Mouse (Mus musculus) ES-E14 (cell line): Measurements from ENCODE around the gene Gm13101. TPM values are rescaled to one million over a fixed set of nuclear protein-coding genes. Genes with fewer than 3 reads are reported as not detected.
"Not testable (repeated sequence)": the region's sequence is repeated elsewhere in the genome, so short reads cannot be mapped to it uniquely, and the experiment has no call there.

ENCODE experiments used
- DNase-seq: peaks from one replicate; pipeline ENCODE4 v3.0.0-alpha.2; 2013; ENCODE audit warnings: low read depth, low spot score
- H3K27ac ChIP-seq: 2 replicates; pipeline ENCODE4 v1.5.1; 2012; ENCODE audit warnings: low read depth, mild to moderate bottlenecking, low read length, moderate library complexity, mixed read lengths; ENCODE audit not compliant: poor library complexity, insufficient read depth, severe bottlenecking
- H3K36me3 ChIP-seq: 2 replicates; pipeline ENCODE4 v1.6.1; 2012; ENCODE audit warnings: mild to moderate bottlenecking, low read length, moderate library complexity, mixed read lengths; ENCODE audit not compliant: control insufficient read depth, poor library complexity, insufficient read depth, severe bottlenecking
- H3K4me1 ChIP-seq, 2 experiments: fragments of 150-350 bp in 1 of 2; sonication (generic) in 1 of 2; 2 replicates each; pipeline ENCODE4 v1.6.1; 2012; ENCODE audit warnings: low read length in 2 of 2, mild to moderate bottlenecking in 1 of 2, mixed read lengths in 1 of 2; ENCODE audit not compliant: control insufficient read depth in 2 of 2, insufficient read depth in 2 of 2, poor library complexity in 1 of 2
- H3K4me3 ChIP-seq, 2 experiments: fragments of 150-350 bp in 1 of 2; sonication (generic) in 1 of 2; 2 replicates each; pipeline ENCODE4 v1.5.1; 2012; ENCODE audit warnings: low read length in 2 of 2, low read depth in 1 of 2, mild to moderate bottlenecking in 1 of 2, mixed read lengths in 1 of 2; ENCODE audit not compliant: insufficient read depth in 1 of 2, poor library complexity in 1 of 2, severe bottlenecking in 1 of 2
- H3K9ac ChIP-seq: 2 replicates; pipeline ENCODE4 v1.6.1; 2012; ENCODE audit warnings: low read depth, mild to moderate bottlenecking, low read length, mixed read lengths; ENCODE audit not compliant: poor library complexity, insufficient read depth, severe bottlenecking
- H3K9me3 ChIP-seq: fragments of 150-350 bp; sonication (generic); 2 replicates; pipeline ENCODE4 v1.6.1; 2012; ENCODE audit warnings: low read depth, mild to moderate bottlenecking, low read length; ENCODE audit not compliant: control insufficient read depth, insufficient read depth
- in situ Hi-C, 2 experiments: fragments of 600-800 bp; cut with MboI; formaldehyde crosslinking; loops; one replicate each; pipeline ENCODE4 v1.15.1; 2025; ENCODE audit warnings: low sequenced_read_pairs in 2 of 2, inconsistent platforms in 1 of 2; ENCODE audit not compliant: unreplicated experiment in 2 of 2
- total RNA-seq: library from RNA; depleted of rRNA; stranded (reverse); fragments of 300-350 nt; gene quantifications from 2 replicates; pipeline ENCODE4 v1.2.3, GENCODE M21; 2012; rRNA removed

Gm13101 gene
- 0.26 and 0.27 TPM in 2 replicates for total RNA-seq

- H3K9ac ChIP-seq, H3K4me1 ChIP-seq, H3K9me3 ChIP-seq, DNase-seq, in situ Hi-C loops, H3K27ac ChIP-seq, H3K4me3 ChIP-seq, H3K36me3 ChIP-seq: not testable (repeated sequence)
Measured at GRCm38 (mm10) chr4:143966850-143967249, at the start of gene Gm13101. Gm13101 (minus strand) TSS chr4:143966950.

DNA sequence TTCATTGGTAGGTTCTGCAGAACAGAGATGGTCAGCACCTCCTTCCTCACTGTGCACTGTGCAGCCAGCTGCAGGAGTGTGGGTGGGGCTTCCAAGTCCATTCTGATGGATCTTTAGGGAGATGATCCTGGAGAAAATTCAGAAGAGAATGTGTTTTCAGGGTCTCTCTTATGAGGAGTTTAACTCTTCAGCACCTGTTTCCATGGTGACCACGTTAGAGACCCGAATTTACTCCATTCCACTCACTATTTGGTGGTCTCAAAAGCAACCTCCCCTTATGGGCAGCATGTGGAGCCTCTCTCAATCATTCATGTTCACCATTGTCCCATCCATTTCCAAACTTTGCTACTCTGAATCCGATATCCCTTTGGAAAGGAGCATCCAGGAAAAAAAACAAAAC is 27.5 kb upstream of the Gm13101 start, which contains the start of gene Pramef17:
TSS of gene Pramef17 (minus strand) at position 101 of the 400 bp plus-strand sequence.
- H3K4me1 ChIP-seq, DNase-seq, H3K9ac ChIP-seq, H3K4me3 ChIP-seq, H3K36me3 ChIP-seq, in situ Hi-C loops, H3K27ac ChIP-seq, H3K9me3 ChIP-seq: not testable (repeated sequence)

DNA sequence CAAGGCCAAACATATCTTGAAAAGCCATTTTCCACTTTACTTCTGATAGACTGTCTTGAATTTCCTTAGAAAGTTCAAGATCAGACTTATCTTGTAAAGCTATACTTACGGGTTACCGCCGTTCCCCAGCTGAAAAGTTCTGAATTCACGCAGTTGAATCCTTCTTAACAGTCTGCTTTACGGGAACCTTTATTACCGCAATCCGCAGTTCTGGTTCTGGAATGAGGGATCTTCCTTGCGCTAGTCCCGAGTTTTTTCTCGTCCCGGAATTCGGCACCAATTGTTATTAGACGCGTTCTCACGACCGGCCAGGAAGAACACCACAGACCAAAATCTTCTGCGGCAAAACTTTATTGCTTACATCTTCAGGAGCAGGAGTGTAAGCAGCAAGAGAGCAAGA is 21.4 kb upstream of the Gm13101 start:
- in situ Hi-C loops = loop anchor here in 1 of 2 experiments (10.0 kb wide), 1 partner anchor 347 kb away; the partner anchor contains the start of gene Gm13128
- DNase-seq = not testable (repeated sequence)

DNA sequence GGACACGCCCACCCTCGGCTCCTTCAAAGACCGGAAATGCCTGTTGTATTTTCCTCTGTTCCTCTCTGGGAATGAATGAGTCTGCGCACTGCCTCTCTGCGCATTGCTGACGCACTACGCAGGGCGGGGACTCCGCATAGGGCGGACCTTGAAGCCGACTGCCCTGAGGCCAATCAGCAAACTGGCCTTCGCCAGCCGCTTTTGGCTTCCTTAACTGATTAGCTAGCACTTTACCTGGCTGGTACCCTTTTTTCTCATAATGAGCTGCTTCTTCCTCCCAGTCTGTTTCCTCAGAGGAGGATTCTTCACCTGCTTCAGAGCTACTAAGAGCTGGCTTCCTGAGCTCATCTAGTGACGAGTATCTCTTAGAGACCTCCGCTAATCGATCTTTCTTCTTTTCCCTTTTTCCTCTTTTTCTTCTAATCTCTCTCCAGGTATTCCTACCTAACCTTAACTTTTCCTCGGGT is 20.8 kb upstream of the Gm13101 start:
- in situ Hi-C loops = loop anchor here in 1 of 2 experiments (10.0 kb wide), 1 partner anchor 347 kb away; the partner anchor contains the start of gene Gm13128
- not testable (repeated sequence) for H3K27ac ChIP-seq, DNase-seq, H3K9ac ChIP-seq, H3K9me3 ChIP-seq, H3K4me3 ChIP-seq, H3K4me1 ChIP-seq, H3K36me3 ChIP-seq

More for the DNA sequence above, 21.4 kb upstream of the Gm13101 start:
- H3K27ac ChIP-seq, H3K4me1 ChIP-seq, H3K4me3 ChIP-seq, H3K36me3 ChIP-seq, H3K9ac ChIP-seq, H3K9me3 ChIP-seq: not testable (repeated sequence)

GRCm38 (mm10) chr4:143985733-143986132 is 19.0 kb upstream of the Gm13101 start:
- not testable (repeated sequence) for H3K4me1 ChIP-seq, H3K36me3 ChIP-seq, H3K9ac ChIP-seq, H3K9me3 ChIP-seq, DNase-seq, H3K4me3 ChIP-seq, H3K27ac ChIP-seq
- in situ Hi-C loops = loop anchor here in 1 of 2 experiments (10.0 kb wide), 1 partner anchor 349 kb away; the partner anchor contains the start of gene Gm13128

- H3K9me3 ChIP-seq, DNase-seq, H3K4me3 ChIP-seq, H3K27ac ChIP-seq, H3K9ac ChIP-seq, H3K4me1 ChIP-seq, H3K36me3 ChIP-seq: not testable (repeated sequence)
- in situ Hi-C loops = loop anchor here in 1 of 2 experiments (10.0 kb wide), 1 partner anchor 350 kb away; the partner anchor contains the start of gene Gm13128
Measured at GRCm38 (mm10) chr4:143985165-143985564, 18.4 kb upstream of the Gm13101 start.

DNA sequence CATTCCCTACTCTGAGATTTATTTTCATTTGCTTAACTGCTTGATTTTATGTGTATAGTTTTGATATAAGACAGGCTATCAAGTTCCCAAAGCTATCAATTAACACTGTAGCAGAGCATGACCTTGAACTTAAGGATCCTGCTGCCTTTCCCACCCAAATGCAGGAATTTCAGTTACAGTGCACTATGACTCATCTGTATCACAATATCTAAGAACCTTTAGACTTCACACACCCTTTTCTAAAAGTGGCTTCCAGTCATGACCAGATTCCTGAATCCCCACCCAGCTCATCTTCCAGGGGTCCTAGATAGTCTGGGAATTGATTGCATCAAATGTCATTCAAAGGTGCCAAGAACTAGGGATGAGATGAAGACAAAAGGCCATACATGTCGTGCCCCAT is 16.7 kb upstream of the Gm13101 start:
- H3K36me3 ChIP-seq, H3K9ac ChIP-seq, H3K9me3 ChIP-seq, H3K27ac ChIP-seq, H3K4me1 ChIP-seq, H3K4me3 ChIP-seq: not testable (repeated sequence)
- peak; percentile 20 for DNase-seq
- in situ Hi-C loops = loop anchor here in 1 of 2 experiments (10.0 kb wide), 1 partner anchor 351 kb away; the partner anchor contains the start of gene Gm13128

GRCm38 (mm10) chr4:143950916-143951315 is 15.8 kb downstream of the Gm13101 start, which contains the start of gene Pramef25:
Pramef25 (minus strand) TSS chr4:143951016.
- in situ Hi-C loops, H3K27ac ChIP-seq, DNase-seq, H3K4me1 ChIP-seq, H3K9ac ChIP-seq, H3K36me3 ChIP-seq, H3K4me3 ChIP-seq, H3K9me3 ChIP-seq: not testable (repeated sequence)
